Mouse (Mus musculus) liver, embryonic 14.5 days (tissue): Measurements from ENCODE around the gene Olfr824.

Source experiments
- CTCF ChIP-seq: IDR thresholded peaks from 2 replicates; pipeline ENCODE4 v1.5.1; 2016; ENCODE audit warnings: antibody characterized with exemption, low read depth, control low read depth
- EP300 ChIP-seq: IDR thresholded peaks from 2 replicates; pipeline ENCODE4 v1.6.1; 2016; ENCODE audit warnings: antibody characterized with exemption, low read depth

GRCm38 (mm10) chr10:130134811-130135210 lies 5.0 kb upstream of the Olfr824 start:
- TF ChIP-seq CTCF (no peak), EP300 (no peak)
